Mouse (Mus musculus) WW6 (cell line): ENCODE measurements at regions not wholly inside any gene's neighbourhood (a gene's known extent, or its start where the extent isn't known, plus 50 kb on each side); places are given as distances from the start of the nearest gene placed in this dataset.
A peak's percentile ranks its signal among the peaks of the same experiment; 100 is the strongest.

Source experiments
- DNase-seq: peaks from one replicate; pipeline ENCODE4 v3.0.0-alpha.2; 2013; ENCODE audit warnings: low read depth, low spot score

DNA sequence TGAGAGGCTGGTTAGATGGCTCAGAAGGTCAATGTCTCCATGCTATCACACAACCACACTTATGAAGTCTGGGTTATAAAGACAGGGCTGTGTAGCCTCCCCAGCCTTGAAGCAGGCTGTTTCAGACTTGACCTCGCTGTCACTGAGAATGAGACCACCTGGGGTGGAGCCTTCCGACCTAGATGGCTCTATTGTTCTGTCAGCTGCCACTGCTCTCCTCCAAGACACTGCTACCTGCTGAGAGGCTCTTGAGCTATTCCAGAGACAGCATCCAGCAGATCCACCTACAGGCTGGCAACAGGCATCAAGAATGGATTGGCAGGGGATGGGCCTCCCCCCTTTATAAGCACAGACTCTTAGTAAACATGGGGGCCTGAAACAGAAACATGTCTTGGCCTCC, 54.1 kb upstream of the Gabrg1 start:
- peak; percentile 11 for DNase-seq
